Mouse (Mus musculus) spleen, adult 2 months (tissue): ENCODE data around the gene Foxe3. TPM values are rescaled to one million over a fixed set of nuclear protein-coding genes. Genes with fewer than 3 reads are reported as not detected.

Experiments used
- DNase-seq, 2 experiments: peaks; one replicate each; pipeline versions ENCODE4 v3.0.0 to v3.0.0-alpha.2; 2012 to 2021; ENCODE audit warnings: low spot score in 2 of 2, low read depth in 1 of 2
- H3K27ac ChIP-seq: fragments of 200-500 bp; 2 replicates; pipeline ENCODE4 v1.5.1; 2012; ENCODE audit warnings: low read length, inconsistent platforms; ENCODE audit not compliant: insufficient read depth
- H3K27me3 ChIP-seq: fragments of 200-500 bp; 2 replicates; pipeline ENCODE4 v1.6.1; 2012; ENCODE audit warnings: mild to moderate bottlenecking, moderate library complexity, low read length, inconsistent platforms; ENCODE audit not compliant: control insufficient read depth, insufficient read depth
- H3K36me3 ChIP-seq: fragments of 200-500 bp; 2 replicates; pipeline ENCODE4 v1.6.1; 2012; ENCODE audit warnings: mild to moderate bottlenecking, low read length, inconsistent platforms; ENCODE audit not compliant: control insufficient read depth, insufficient read depth
- H3K4me1 ChIP-seq: fragments of 200-500 bp; 2 replicates; pipeline ENCODE4 v1.6.1; 2011; ENCODE audit warnings: inconsistent platforms; ENCODE audit not compliant: control insufficient read depth, insufficient read depth, insufficient read length
- H3K4me3 ChIP-seq: fragments of 200-500 bp; 2 replicates; pipeline ENCODE4 v1.5.1; 2011; ENCODE audit warnings: mild to moderate bottlenecking, inconsistent platforms; ENCODE audit not compliant: insufficient read depth, insufficient read length; ENCODE audit errors: extremely low read depth
- CTCF ChIP-seq: fragments of 200-500 bp; IDR thresholded peaks from 2 replicates; pipeline ENCODE4 v1.5.1; 2011; ENCODE audit warnings: mild to moderate bottlenecking, inconsistent platforms; ENCODE audit not compliant: insufficient read depth, insufficient read length, insufficient replicate concordance; ENCODE audit errors: extremely low read depth
- POLR2A ChIP-seq: fragments of 200-500 bp; IDR thresholded peaks from 2 replicates; pipeline ENCODE4 v1.6.1; 2011; ENCODE audit warnings: low read depth, low read length, inconsistent platforms
- WGBS: fragments of 180-500 bp; shearing (Covaris S2); methylation state at CpG from one replicate; pipeline ENCODE4 v1.1.7; 2018; 5-methylcytosine and 5-hydroxymethylcytosine counted together
- polyA plus RNA-seq: library from polyadenylated mRNA; depleted of rRNA; stranded (reverse); fragments of >200 nt; gene quantifications from 2 replicates; pipeline ENCODE4 v1.2.3, GENCODE M21; 2012

The Foxe3 gene
- polyA plus RNA-seq, 1 experiment = not detected

- DNase-seq = no peak
- Histone ChIP-seq H3K4me1 (no peaks in the 10 kb centered on the region), H3K4me3 (no peak overlapping the region), H3K36me3 (no peaks in the 10 kb centered on the region), H3K27me3 (no peaks in the 10 kb centered on the region), H3K27ac (no peak overlapping the region)
- 58% methylated on average over 4 of the region's 4 CpGs for WGBS
- TF ChIP-seq POLR2A = no peak
- no peak for TF ChIP-seq CTCF
Measured at GRCm38 (mm10) chr4:114942112-114942511, 16.3 kb upstream of the Foxe3 start.

DNA sequence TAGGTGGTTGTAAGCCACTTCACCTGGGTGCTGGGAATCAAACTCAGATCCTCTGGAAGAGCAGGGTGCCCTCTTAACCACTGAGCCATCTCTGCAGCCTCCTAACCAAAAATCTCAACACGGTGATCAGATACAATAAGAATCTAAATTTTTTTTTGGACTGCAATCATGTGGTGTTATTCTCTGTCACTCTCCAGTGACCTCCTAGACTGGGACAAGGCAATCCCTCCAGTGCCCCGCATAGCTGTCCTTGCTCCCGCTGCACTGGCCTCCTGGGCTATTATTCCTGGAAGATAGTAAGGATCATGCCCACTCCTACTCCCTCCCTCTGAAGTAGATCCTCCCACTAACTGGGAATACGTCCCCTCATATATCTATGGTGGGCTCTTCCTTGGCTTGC is 15.5 kb upstream of the Foxe3 start:
- WGBS = 89% methylated on average over 4 of the region's 4 CpGs
- H3K4me1 ChIP-seq = no peaks in the 10 kb centered on the region
- DNase-seq = no peak

GRCm38 (mm10) chr4:114938248-114938647 is 12.4 kb upstream of the Foxe3 start:
- H3K27me3 ChIP-seq = no peaks in the 10 kb centered on the region
- H3K36me3 ChIP-seq = no peaks in the 10 kb centered on the region
- H3K4me1 ChIP-seq = peaks cover 2% of the 10 kb centered on the region; the same call in 1 of the 2 replicates
- no peak overlapping the region for H3K4me3 ChIP-seq
- TF ChIP-seq POLR2A (no peak), CTCF (no peak)
- WGBS = 75% methylated on average over 3 of the region's 3 CpGs
- H3K27ac ChIP-seq = no peak overlapping the region
- DNase-seq = no peak

More for the DNA sequence above, 15.5 kb upstream of the Foxe3 start:
- TF ChIP-seq CTCF (no peak), POLR2A (no peak)
- no peaks in the 10 kb centered on the region for H3K27me3 ChIP-seq
- H3K36me3 ChIP-seq = no peaks in the 10 kb centered on the region
- H3K4me3 ChIP-seq = no peak overlapping the region
- no peak overlapping the region for H3K27ac ChIP-seq

GRCm38 (mm10) chr4:114937459-114938047 is 11.7 kb upstream of the Foxe3 start:
- no peak overlapping the region for H3K27ac ChIP-seq
- peaks cover 2% of the 10 kb centered on the region; the same call in 1 of the 2 replicates for H3K4me1 ChIP-seq
- no peak for TF ChIP-seq POLR2A
- H3K27me3 ChIP-seq = no peaks in the 10 kb centered on the region
- 85% methylated on average over 4 of the region's 4 CpGs for WGBS
- no peaks in the 10 kb centered on the region for H3K36me3 ChIP-seq
- DNase-seq = no peak
- no peak overlapping the region for H3K4me3 ChIP-seq

- Histone ChIP-seq H3K4me3 (no peak overlapping the region), H3K27me3 (no peaks in the 10 kb centered on the region), H3K4me1 (peaks cover 2% of the 10 kb centered on the region; the same call in 1 of the 2 replicates), H3K36me3 (no peaks in the 10 kb centered on the region), H3K27ac (no peak overlapping the region)
- TF ChIP-seq CTCF = no peak
- TF ChIP-seq POLR2A = no peak
- no peak for DNase-seq
- 54% methylated on average over 6 of the region's 6 CpGs for WGBS
Measured at GRCm38 (mm10) chr4:114934188-114934587, 8.4 kb upstream of the Foxe3 start.

GRCm38 (mm10) chr4:114932747-114933146 is 6.9 kb upstream of the Foxe3 start:
- DNase-seq = no peak
- Histone ChIP-seq H3K27ac (no peak overlapping the region), H3K4me3 (no peak overlapping the region), H3K27me3 (no peaks in the 10 kb centered on the region), H3K36me3 (no peaks in the 10 kb centered on the region), H3K4me1 (peaks cover 2% of the 10 kb centered on the region; the same call in 1 of the 2 replicates)
- TF ChIP-seq CTCF = no peak
- TF ChIP-seq POLR2A = no peak
- 85% methylated on average over 4 of the region's 4 CpGs for WGBS

GRCm38 (mm10) chr4:114929155-114929554 is 3.3 kb upstream of the Foxe3 start:
- Histone ChIP-seq H3K4me3 (no peak overlapping the region), H3K27me3 (peaks cover 17% of the 10 kb centered on the region), H3K4me1 (peaks cover 8% of the 10 kb centered on the region; the same call in 1 of the 2 replicates), H3K36me3 (no peaks in the 10 kb centered on the region), H3K27ac (no peak overlapping the region)
- 78% methylated on average over 15 of the region's 15 CpGs for WGBS
- TF ChIP-seq POLR2A = no peak
- no peak for TF ChIP-seq CTCF
- no peak for DNase-seq
